Mouse (Mus musculus) midbrain, embryonic 12.5 days (tissue): ENCODE data around the gene Fbxl17. TPM values are rescaled to one million over a fixed set of nuclear protein-coding genes. Genes with fewer than 3 reads are reported as not detected.

Experiments used
- ATAC-seq: fragments of 200-750 bp; cut with Nextera tagmentation; 2 replicates; pipeline ENCODE4 v1.8.0; 2017; ENCODE audit warnings: low read depth, moderate TSS enrichment, moderate library complexity; ENCODE audit not compliant: low FRiP score
- H3K27ac ChIP-seq: fragments of 300-500 bp; sonication (generic); replicated peaks from 2 replicates; pipeline ENCODE4 v1.5.1; 2016; ENCODE audit warnings: mild to moderate bottlenecking
- H3K27me3 ChIP-seq: fragments of 300-500 bp; sonication (generic); 2 replicates; pipeline ENCODE4 v1.6.1; 2016; ENCODE audit warnings: mild to moderate bottlenecking
- H3K36me3 ChIP-seq: fragments of 300-500 bp; sonication (generic); 2 replicates; pipeline ENCODE4 v1.6.1; 2016
- H3K4me1 ChIP-seq: fragments of 300-500 bp; sonication (generic); 2 replicates; pipeline ENCODE4 v1.6.1; 2016
- H3K4me2 ChIP-seq: fragments of 300-500 bp; sonication (generic); replicated peaks from 2 replicates; pipeline ENCODE4 v1.6.1; 2016; ENCODE audit warnings: mild to moderate bottlenecking, moderate library complexity
- H3K4me3 ChIP-seq: fragments of 300-500 bp; sonication (generic); 2 replicates; pipeline ENCODE4 v1.5.1; 2016; ENCODE audit warnings: mild to moderate bottlenecking
- H3K9ac ChIP-seq: fragments of 300-500 bp; sonication (generic); replicated peaks from 2 replicates; pipeline ENCODE4 v1.6.1; 2016; ENCODE audit warnings: mild to moderate bottlenecking, moderate library complexity
- H3K9me3 ChIP-seq: fragments of 300-500 bp; sonication (generic); 2 replicates; pipeline ENCODE4 v1.6.1; 2016; ENCODE audit warnings: mild to moderate bottlenecking
- WGBS: fragments of 180-500 bp; shearing (Covaris S2); methylation state at CpG from one replicate; pipeline ENCODE4 v1.1.7; 2016; 5-methylcytosine and 5-hydroxymethylcytosine counted together
- polyA plus RNA-seq: library from polyadenylated mRNA; unstranded; fragments of >200 nt; fragmentation: Nextera tagmentation; extraction: Ambion mirVana; gene quantifications from 2 replicates; pipeline ENCODE4 v1.2.1, GENCODE M21; 2016

The Fbxl17 gene
- polyA plus RNA-seq, 1 experiment from 2014 or later = 37.1 TPM

GRCm38 (mm10) chr17:63221632-63222031 lies 278.2 kb downstream of the Fbxl17 start:
- no peaks in the 10 kb centered on the region for H3K36me3 ChIP-seq
- 86% methylated on average over 3 of the region's 3 CpGs for WGBS
- H3K27me3 ChIP-seq = no peaks in the 10 kb centered on the region
- ATAC-seq = no peak
- no peak overlapping the region for H3K4me2 ChIP-seq
- H3K9ac ChIP-seq = no peak overlapping the region
- no peaks in the 10 kb centered on the region for H3K9me3 ChIP-seq
- H3K27ac ChIP-seq = no peak overlapping the region
- no peaks in the 10 kb centered on the region for H3K4me1 ChIP-seq
- no peak overlapping the region for H3K4me3 ChIP-seq

- H3K4me1 ChIP-seq = no peaks in the 10 kb centered on the region
- H3K9ac ChIP-seq = no peak overlapping the region
- 59% methylated on average over 5 of the region's 5 CpGs for WGBS
- no peaks in the 10 kb centered on the region for H3K36me3 ChIP-seq
- H3K4me2 ChIP-seq = no peak overlapping the region
- ATAC-seq = no peak
- H3K27ac ChIP-seq = no peak overlapping the region
- no peaks in the 10 kb centered on the region for H3K27me3 ChIP-seq
- H3K9me3 ChIP-seq = no peaks in the 10 kb centered on the region
- no peak overlapping the region for H3K4me3 ChIP-seq
These were observed 279.0 kb downstream of the Fbxl17 start for GRCm38 (mm10) chr17:63220821-63221220.

- H3K9ac ChIP-seq = no peak overlapping the region
- no peaks in the 10 kb centered on the region for H3K36me3 ChIP-seq
- no peak overlapping the region for H3K27ac ChIP-seq
- H3K4me2 ChIP-seq = no peak overlapping the region
- no peaks in the 10 kb centered on the region for H3K4me1 ChIP-seq
- H3K27me3 ChIP-seq = no peaks in the 10 kb centered on the region
- ATAC-seq = no peak
- no peak overlapping the region for H3K4me3 ChIP-seq
- no peaks in the 10 kb centered on the region for H3K9me3 ChIP-seq
- 85% methylated on average over 1 of the region's 1 CpGs for WGBS
These were observed 282.8 kb downstream of the Fbxl17 start for GRCm38 (mm10) chr17:63217016-63217415.

GRCm38 (mm10) chr17:63212018-63212417 lies 287.8 kb downstream of the Fbxl17 start:
- no peak overlapping the region for H3K27ac ChIP-seq
- no peak for ATAC-seq
- H3K4me3 ChIP-seq = no peak overlapping the region
- 98% methylated on average over 4 of the region's 4 CpGs for WGBS
- no peak overlapping the region for H3K9ac ChIP-seq
- no peak overlapping the region for H3K4me2 ChIP-seq
- H3K4me1 ChIP-seq = 0 out of 2 replicates have a peak, but pooled peaks cover 3% of the 10 kb centered on the region
- H3K9me3 ChIP-seq = no peaks in the 10 kb centered on the region
- H3K27me3 ChIP-seq = no peaks in the 10 kb centered on the region
- no peaks in the 10 kb centered on the region for H3K36me3 ChIP-seq

- no peaks in the 10 kb centered on the region for H3K27me3 ChIP-seq
- no peak overlapping the region for H3K9ac ChIP-seq
- H3K4me2 ChIP-seq = no peak overlapping the region
- H3K9me3 ChIP-seq = no peaks in the 10 kb centered on the region
- H3K4me1 ChIP-seq = 0 out of 2 replicates have a peak, but pooled peaks cover 6% of the 10 kb centered on the region
- H3K36me3 ChIP-seq = no peaks in the 10 kb centered on the region
- ATAC-seq = no peak
- no peak overlapping the region for H3K27ac ChIP-seq
- WGBS = 81% methylated on average over 6 of the region's 6 CpGs
- H3K4me3 ChIP-seq = no peak overlapping the region
These were observed 290.7 kb downstream of the Fbxl17 start for GRCm38 (mm10) chr17:63209151-63209550.

GRCm38 (mm10) chr17:63208346-63208745 lies 291.5 kb downstream of the Fbxl17 start:
- no peak for ATAC-seq
- no peak overlapping the region for H3K4me2 ChIP-seq
- no peaks in the 10 kb centered on the region for H3K9me3 ChIP-seq
- 90% methylated on average over 4 of the region's 4 CpGs for WGBS
- H3K9ac ChIP-seq = no peak overlapping the region
- H3K27me3 ChIP-seq = no peaks in the 10 kb centered on the region
- 0 out of 2 replicates have a peak, but pooled peaks cover 6% of the 10 kb centered on the region for H3K4me1 ChIP-seq
- H3K27ac ChIP-seq = no peak overlapping the region
- no peak overlapping the region for H3K4me3 ChIP-seq
- no peaks in the 10 kb centered on the region for H3K36me3 ChIP-seq

- Histone ChIP-seq H3K9me3 (no peaks in the 10 kb centered on the region), H3K27ac (no peak overlapping the region), H3K4me3 (no peak overlapping the region), H3K4me1 (0 out of 2 replicates have a peak, but pooled peaks cover 6% of the 10 kb centered on the region), H3K27me3 (no peaks in the 10 kb centered on the region), H3K36me3 (no peaks in the 10 kb centered on the region), H3K9ac (no peak overlapping the region), H3K4me2 (no peak overlapping the region)
- WGBS = 89% methylated on average over 9 of the region's 9 CpGs
- ATAC-seq = no peak
These were observed 292.1 kb downstream of the Fbxl17 start for GRCm38 (mm10) chr17:63207714-63208113.

GRCm38 (mm10) chr17:63205316-63205715 lies 294.5 kb downstream of the Fbxl17 start:
- Histone ChIP-seq H3K27me3 (no peaks in the 10 kb centered on the region), H3K27ac (no peak overlapping the region), H3K9ac (no peak overlapping the region), H3K4me3 (no peak overlapping the region), H3K4me1 (0 out of 2 replicates have a peak, but pooled peaks cover 6% of the 10 kb centered on the region), H3K4me2 (no peak overlapping the region), H3K9me3 (no peaks in the 10 kb centered on the region), H3K36me3 (no peaks in the 10 kb centered on the region)
- WGBS = 86% methylated on average over 5 of the region's 5 CpGs
- no peak for ATAC-seq

- Histone ChIP-seq H3K4me1 (0 out of 2 replicates have a peak, but pooled peaks cover 6% of the 10 kb centered on the region), H3K9me3 (no peaks in the 10 kb centered on the region), H3K27me3 (no peaks in the 10 kb centered on the region), H3K9ac (no peak overlapping the region), H3K27ac (no peak overlapping the region), H3K36me3 (no peaks in the 10 kb centered on the region), H3K4me3 (no peak overlapping the region), H3K4me2 (no peak overlapping the region)
- 88% methylated on average over 8 of the region's 8 CpGs for WGBS
- ATAC-seq = no peak
These were observed 296.1 kb downstream of the Fbxl17 start for GRCm38 (mm10) chr17:63203582-63204190.

- no peaks in the 10 kb centered on the region for H3K9me3 ChIP-seq
- WGBS = 91% methylated on average over 1 of the region's 1 CpGs
- no peaks in the 10 kb centered on the region for H3K27me3 ChIP-seq
- no peak overlapping the region for H3K4me3 ChIP-seq
- H3K4me1 ChIP-seq = peaks cover 1% of the 10 kb centered on the region; the same call in 1 of the 2 replicates
- no peak overlapping the region for H3K9ac ChIP-seq
- H3K36me3 ChIP-seq = no peaks in the 10 kb centered on the region
- no peak overlapping the region for H3K27ac ChIP-seq
- ATAC-seq = no peak
- no peak overlapping the region for H3K4me2 ChIP-seq
These were observed 301.1 kb downstream of the Fbxl17 start for GRCm38 (mm10) chr17:63198703-63199102.

- WGBS = 94% methylated on average over 2 of the region's 2 CpGs
- Histone ChIP-seq H3K27ac (no peak overlapping the region), H3K4me1 (peaks cover 2% of the 10 kb centered on the region; the same call in 1 of the 2 replicates), H3K9me3 (no peaks in the 10 kb centered on the region), H3K36me3 (no peaks in the 10 kb centered on the region), H3K4me2 (no peak overlapping the region), H3K9ac (no peak overlapping the region), H3K27me3 (no peaks in the 10 kb centered on the region; the same call in 1 of the 2 replicates), H3K4me3 (no peak overlapping the region)
- ATAC-seq = no peak
These were observed 304.3 kb downstream of the Fbxl17 start for GRCm38 (mm10) chr17:63195496-63195895.

- Histone ChIP-seq H3K9me3 (no peaks in the 10 kb centered on the region), H3K4me3 (no peak overlapping the region), H3K4me1 (peaks cover 2% of the 10 kb centered on the region; the same call in 1 of the 2 replicates), H3K9ac (no peak overlapping the region), H3K4me2 (no peak overlapping the region), H3K27ac (no peak overlapping the region), H3K27me3 (peaks cover 9% of the 10 kb centered on the region), H3K36me3 (no peaks in the 10 kb centered on the region)
- WGBS = 82% methylated on average over 7 of the region's 7 CpGs
- no peak for ATAC-seq
These were observed 306.6 kb downstream of the Fbxl17 start for GRCm38 (mm10) chr17:63193196-63193595.

- Histone ChIP-seq H3K9ac (no peak overlapping the region), H3K36me3 (no peaks in the 10 kb centered on the region), H3K4me2 (no peak overlapping the region), H3K27ac (no peak overlapping the region), H3K4me3 (no peak overlapping the region), H3K27me3 (peaks cover 11% of the 10 kb centered on the region), H3K9me3 (no peaks in the 10 kb centered on the region), H3K4me1 (peaks cover 5% of the 10 kb centered on the region; the same call in 1 of the 2 replicates)
- WGBS = 74% methylated on average over 8 of the region's 8 CpGs
- ATAC-seq = no peak
These were observed 308.5 kb downstream of the Fbxl17 start for GRCm38 (mm10) chr17:63191345-63191744.
